Mouse (Mus musculus): Measurements from ENCODE around the gene Rftn1.

The Rftn1 gene

DNA sequence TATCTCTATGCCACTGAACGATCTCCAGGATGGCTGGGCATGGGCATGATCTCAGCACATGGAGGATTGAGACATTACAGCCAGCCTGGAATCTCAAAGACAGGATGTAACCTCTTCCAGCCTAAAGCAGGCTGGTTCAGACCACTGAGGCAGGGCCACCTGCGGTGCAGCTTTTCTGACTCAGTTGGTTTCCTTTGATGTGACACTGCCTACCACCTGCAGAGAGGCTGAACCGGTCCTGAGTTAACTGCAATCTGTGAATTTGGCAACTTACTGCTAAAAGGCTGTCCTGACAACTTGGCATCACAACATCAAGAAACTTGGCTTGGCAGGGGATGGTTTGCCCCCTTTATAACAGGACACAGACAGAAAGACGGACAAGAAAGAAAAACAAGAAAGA, 103.6 kb downstream of the Rftn1 start:
- DNase-seq = no peak

DNA sequence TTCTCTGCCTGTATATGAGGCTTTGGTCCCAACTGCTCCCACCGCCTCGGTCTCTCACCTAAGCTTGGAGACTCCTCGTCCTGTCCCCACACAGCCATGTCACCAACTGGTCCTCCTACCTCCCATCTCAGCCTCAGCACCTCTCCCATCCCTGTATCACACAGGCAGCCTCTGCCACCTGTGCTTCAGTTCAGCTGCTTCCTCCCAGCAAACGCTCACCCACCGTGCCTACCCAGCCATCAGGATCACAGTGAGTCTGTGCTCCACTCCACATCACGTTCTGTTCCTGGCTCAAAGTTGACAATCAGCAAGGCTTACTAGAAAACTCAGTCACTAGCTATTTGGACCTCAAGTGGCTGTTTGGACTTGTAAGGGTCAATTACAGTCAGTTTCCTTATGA, 105.8 kb downstream of the Rftn1 start:
- DNase-seq = no peak

DNA sequence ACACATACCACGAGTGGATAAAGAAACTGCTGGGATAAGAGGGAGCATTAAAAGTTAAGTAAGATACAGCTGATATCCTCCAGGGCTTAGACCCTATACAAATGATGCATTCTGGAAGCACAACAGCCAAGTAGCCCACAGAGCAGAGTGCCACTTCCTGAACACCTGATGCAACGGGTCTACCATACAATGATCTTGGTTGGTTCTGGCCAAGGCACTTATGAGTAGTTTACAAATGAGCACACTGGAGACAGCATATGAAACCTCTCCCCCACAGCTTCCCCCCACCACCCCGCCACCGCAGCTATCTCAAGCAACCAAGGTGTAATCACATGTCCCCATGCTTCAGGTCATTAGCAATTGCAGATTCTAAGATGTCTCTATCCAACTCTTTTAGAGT, 106.5 kb downstream of the Rftn1 start:
- DNase-seq = no peak

DNA sequence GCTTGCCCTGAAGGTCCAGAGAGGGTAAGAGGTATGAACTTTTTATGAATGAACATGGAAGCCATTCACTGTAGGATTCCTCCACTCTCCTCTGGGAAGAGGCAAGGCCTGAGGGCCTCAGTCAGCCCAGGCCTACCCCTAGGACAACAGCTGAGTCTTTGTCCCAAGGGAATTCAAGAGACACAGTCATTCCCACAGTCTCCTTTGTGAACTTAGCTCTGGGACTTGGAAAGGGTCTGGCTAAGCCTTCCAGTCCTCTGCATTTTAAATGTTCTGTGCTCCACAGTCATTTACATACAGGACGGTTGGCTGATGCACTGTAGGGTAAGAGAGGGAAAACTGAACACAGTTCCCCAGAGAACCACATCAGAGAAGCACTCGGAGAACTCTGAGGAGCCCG, 107.5 kb downstream of the Rftn1 start:
- DNase-seq = no peak

DNA sequence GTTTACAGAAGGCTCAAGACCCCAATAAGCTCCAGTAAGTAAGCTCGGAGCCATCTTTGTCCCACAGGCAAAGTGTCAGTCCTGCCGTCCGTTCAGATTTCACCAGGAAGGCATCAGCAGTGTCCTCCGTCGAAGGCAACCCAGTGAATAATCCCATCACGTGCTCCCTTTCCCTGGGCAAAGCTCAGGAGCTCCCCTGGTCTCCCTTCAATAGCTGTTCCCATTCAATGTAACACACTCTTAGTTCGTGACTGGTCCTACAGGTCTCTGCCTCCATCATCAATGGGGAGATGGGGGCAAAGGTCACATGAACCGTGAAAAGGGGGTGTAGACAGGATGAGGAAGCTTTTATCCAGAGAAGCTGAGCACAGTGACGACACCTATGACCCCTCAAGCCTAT, 108.8 kb downstream of the Rftn1 start:
- no peak for DNase-seq

DNA sequence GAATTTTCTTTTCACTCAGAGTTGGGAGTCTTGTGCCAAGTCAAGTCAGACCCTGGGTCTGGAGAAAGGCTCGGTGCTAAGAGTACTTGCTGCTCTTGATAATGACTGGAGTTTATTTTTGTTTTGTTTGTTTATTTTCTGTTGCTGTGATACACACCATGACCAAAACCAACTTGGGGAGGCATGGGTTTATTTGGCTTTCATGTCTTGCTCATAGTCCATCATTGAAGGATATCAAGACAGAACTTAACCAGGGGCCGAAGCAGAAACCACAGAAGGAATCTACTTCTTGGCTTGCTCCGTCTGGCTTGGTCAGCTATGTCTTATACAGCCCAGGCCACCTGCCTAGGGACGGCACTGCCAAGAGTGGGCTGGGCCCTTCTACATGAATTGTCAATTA, 109.5 kb downstream of the Rftn1 start:
- DNase-seq = no peak

DNA sequence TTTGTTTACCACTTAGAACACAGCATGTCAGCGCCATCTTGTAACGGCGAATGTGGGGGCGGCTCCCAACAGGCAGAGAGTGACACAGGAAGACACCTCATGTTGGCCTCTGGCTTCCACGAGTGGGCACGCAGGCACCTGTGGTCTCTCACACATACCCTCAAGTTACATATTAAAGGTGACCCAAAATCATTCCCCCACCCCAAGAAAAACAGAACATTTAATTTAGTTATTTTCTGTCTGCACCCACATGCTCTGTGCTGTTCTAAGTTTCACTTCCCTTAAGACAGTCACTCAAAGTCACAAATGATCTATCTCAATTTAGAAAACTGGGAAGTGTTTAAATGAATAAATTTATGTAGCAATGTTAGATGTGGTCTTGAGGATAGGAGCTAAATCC, 111.7 kb downstream of the Rftn1 start:
- no peak for DNase-seq

DNA sequence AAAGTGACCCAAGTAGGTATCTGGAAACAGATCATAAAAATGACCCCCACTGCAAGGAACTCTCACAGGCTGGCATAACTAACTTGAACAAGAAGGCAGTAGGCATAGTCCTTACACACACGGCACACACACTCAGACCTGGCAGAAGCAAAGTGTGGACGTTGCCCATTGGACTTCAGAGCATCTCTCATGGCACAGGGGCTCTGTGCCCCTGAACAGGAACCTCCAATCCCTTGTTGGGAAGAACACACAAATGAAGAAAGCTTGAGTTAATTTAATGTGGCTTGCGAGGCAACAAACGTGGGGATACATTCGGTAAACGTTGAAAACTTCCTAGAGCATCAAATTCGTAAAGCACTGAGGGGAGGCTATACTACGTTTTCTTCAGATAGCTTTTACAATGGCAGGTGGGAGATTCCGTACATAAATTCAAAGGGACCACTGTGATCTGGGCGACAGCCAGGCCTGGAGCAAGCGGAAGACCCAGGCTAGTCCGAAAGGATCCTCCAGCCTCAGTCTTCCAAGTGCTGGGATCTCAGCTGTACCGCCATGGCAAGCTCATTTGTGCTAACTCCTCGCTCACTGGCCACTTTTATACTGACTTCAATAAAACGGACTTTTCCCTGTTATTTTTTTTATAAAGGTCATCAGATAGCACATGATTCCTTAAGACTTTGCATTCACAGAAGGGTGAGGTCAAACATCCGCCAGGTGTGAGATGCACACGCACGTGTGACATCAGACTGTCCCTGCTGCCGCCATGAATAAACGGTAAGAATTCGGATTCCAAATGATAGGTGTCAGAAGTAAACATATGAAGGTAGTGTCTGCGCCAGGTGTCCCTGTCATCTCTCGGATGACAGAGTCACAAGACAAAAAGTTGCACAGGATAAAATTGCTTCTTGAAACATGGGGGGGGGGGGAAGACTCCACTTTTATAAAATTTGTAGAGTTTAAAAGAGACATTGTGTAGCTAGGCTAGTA, 117.2 kb downstream of the Rftn1 start:
- no peak for DNase-seq

DNA sequence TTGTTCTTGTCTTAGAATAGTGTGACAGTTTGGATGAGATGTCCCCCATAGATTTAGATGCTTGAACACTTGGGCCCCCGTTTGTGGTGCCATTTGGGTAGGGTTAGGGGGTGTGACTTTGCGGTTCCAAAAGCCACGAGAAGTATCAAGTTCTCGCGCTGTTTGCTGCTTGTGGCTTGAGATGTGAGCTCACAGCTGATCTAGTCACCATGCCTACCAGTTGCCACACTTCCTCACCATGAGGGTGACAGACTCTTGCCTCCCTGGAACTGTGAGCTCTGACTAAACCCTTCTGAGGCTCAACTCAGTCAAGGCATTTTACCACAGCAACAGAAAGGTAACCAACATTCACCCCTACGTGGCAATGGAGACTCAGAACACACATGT, 118.9 kb downstream of the Rftn1 start:
- DNase-seq = no peak

DNA sequence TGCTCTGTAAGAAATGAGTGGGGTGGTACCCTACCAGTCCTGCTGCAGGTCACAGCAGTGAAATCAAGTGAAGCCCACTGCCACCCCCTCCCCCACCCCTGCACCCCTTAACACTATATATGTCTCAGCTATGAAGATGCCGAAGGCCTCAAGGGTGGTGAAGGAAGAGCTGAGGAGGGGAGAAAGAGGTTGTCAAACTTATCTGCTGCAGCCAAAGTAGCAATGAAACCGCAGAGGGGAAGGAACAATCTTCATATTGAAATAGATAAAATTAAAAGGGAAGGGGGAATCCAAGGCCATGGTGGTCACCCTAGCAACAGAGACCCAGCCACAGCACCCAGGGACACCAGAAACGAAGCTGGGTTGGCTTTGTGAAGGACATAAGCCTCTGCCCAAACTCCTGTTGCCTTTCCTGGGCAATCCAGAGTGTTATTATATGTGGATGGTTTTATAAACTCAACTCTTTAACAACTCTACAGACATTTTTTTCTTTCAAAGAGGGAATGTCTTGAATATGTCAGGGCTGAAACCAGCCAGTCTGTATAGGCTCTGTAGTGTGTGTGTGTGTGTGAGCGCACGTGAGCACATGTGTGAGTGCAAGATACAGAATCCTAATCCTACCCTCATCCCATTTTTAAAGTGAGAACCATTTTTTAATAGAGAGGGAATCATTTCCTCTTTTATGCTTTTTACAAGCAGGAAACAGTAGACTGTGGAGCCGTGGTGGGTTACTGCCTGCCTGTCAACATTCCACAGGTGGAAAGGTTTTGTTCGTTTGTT, 119.5 kb downstream of the Rftn1 start:
- no peak for DNase-seq

DNA sequence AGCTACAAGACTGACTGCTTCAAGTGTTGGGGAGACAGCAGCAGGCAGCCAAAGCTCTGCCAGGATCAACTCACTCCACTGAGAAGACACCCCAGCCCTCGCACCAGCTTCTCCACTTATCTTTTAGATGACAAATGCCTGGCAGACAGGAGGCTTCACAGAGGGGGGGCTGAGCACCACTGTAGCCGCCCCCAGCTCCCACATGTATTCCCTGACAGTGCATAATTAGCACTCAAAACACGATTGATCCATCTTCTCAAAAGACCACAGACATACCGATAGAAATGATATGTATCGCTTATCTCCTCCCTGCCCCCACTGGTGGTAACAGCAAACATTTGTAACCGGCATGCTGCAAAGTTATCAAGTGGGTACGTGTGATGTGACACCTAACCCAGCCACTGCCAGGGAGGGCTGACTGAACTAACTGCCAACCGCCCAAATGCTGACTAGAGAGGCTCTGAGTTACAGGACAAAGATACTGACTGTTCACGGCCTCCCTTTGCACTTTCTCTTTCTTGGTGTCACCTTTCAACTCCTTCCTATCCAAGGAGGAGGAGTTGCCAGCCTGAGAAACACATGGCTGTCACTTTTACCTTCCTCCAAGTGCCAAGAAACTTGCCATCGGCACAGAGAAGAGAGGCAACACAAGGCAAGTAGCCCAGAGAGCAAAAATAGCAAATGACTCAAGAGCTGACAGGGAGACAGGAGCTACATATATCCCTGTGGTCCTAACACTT, 120.4 kb downstream of the Rftn1 start:
- DNase-seq = no peak

DNA sequence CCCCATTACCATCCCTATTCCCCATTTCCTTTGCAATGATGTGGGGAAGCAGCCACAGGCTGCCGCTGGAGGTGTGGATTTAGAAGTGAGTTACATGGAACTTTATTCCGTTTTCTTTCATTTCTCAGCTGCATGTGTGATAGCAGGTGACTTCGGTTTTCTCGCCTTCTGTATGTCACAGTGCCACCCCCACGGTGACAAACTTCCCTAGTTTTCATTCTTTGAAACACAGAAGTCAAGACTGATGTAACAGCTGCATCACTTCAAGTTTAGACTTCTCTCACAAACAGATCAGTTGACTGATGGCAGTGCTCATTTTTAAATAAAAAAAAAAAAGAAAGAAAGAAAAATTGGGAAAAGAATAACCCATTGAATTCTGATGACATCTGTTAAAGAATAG, 121.3 kb downstream of the Rftn1 start:
- no peak for DNase-seq

DNA sequence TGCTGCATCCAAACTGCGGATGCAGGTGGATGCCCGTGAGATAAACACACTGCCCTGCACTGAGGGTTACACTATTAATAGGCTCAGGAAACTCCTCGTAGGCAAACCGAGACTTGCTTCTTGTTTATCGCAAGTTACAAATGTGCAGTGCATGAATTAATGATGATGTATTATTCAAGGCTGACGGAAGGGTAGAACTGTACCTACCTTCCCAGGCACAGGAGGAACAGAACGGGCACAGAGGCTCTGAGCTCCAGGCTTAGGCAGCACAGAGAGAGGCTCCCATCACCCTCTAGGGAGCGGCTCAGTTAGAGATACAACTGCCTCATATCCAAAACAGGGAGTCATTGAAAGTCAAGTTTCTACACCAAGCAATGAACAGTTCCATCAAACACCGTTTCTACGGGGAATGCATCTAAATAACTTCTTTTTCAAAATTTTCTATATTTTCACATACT, 121.8 kb downstream of the Rftn1 start:
- DNase-seq = no peak

DNA sequence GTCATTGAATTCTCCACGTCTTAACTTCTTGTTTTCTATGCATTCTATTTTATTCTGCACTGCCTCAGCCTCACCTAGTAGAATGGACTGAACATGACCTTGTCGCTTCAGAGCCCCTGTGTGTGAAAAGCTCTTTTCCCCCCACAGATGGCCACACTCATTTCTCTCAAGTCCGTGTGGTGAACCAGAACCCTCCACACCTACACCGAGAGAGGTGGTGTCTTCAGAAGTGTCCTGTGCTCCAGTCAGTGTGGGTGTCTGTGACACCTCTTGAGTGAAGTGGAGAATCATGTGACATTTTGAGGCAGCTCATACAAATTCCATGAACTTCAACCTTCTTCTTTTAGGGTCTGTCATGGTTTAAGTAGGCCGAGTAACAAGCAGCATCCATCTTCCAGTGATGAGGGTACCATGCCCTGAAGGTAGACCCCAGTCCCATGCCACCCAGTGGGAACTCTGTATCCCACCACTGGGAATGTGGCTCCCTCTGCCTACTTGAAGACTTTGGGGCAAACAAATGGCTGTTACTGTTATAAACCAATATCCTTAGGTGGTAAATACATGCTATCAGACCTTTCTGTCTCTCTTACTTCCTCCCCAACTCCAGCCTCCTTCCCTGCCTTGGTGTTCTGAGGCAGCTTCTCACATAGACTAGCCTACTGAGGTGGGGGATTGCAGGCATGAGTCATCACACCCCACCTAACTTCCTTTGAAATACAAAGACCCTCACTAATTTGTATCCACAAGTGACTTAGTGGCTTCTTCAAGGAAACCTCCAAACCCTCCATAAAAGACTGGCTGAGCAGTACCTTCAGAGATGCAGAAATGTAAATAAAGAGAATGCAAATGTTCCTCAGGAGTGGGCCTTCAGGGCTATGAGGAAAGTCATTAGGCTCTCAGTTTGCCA, 122.4 kb downstream of the Rftn1 start:
- DNase-seq = no peak

DNA sequence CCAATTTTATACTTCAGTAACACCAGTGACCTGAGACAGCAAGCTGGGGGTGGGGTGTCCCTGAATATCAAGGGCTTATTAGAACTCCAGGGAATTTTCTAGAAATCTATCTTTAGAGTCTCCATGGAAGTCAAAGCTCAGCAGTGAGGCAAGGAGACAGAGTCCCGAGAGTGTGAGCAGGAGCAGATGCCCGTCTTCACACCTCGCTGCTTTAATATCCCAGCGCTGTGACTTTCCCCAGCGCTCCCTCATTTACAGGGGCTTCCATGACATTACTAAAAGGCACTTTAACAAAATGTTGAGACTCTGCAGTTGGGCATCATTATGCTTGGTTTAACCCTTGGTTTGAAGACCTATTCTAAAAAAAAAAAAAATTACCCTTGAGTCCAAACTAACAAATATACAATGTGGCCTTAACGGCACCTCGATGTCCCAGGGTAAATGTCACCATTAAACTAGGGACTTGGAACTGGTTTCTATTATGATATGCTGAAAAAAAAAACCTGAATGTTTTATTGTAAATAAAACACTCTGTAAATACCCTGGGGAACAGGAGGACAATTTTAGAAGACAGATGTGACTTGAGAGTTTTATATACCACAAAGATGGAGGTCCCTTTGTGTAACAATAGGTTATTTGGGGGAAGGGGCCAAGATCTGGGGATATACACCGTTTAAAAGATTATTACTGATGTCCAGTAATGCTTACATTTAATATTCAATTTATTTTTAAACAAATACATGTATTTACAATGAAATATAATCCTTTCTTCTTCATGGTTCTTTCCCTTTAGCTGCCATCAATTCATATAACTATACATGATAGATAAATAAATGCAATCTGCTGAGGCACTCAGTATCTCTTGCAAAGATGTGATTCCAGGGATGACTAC, 123.4 kb downstream of the Rftn1 start:
- no peak for DNase-seq

DNA sequence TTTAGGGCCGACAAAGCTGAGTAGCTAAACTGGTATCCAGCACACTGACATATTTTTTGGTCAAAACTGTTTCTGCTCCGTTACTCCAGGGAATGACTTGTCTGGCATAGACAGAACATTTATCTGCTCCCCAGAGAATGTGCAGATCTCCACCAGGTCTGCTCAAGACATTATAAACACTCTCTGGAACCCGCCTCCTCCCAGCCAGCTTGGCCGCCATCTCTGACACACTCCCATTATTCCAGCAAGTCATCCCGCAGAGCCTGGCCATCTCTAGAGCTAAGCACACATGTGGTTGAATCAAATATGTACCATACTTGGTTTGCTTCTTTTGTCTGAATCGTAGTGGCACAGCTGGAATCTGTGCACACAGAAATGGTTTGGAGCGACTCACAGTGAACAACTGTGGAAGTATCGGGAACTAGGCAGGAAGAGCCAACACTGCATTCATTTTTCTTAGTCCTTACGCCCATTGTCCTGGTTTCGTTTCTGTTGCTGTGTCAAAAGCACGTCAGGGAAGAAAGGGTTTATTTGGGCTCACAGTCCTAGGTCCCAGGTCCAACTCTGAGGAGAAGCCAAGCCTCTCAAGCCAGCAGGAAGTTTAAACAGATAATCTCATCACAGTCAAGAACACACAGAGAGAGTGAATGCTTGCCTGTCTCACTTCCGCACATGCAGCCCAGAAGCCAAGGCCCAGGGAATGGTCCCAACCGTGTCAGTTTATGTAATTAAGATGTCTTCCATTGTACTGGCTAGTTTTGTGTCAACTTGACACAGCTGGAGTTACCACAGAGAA, 126.4 kb downstream of the Rftn1 start:
- DNase-seq = no peak

DNA sequence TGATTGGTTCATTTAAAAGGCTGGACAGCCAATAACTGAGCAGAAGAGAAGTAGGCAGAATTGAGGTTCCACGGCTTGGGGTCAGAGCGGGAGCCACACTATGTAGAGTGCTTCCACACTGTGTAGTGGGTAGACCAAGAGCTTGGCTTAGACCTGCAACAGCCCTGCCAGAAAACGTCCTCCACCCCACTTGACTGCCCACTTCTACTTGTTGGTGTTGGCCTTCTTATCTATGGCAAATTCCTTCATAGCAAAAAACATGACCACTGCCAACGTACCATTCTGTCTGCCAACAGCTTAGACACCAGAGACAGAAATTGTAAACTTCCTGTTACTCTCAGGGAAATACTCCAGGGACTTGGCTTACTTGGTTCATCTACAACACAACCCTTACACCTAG, 127.8 kb downstream of the Rftn1 start:
- DNase-seq = no peak

DNA sequence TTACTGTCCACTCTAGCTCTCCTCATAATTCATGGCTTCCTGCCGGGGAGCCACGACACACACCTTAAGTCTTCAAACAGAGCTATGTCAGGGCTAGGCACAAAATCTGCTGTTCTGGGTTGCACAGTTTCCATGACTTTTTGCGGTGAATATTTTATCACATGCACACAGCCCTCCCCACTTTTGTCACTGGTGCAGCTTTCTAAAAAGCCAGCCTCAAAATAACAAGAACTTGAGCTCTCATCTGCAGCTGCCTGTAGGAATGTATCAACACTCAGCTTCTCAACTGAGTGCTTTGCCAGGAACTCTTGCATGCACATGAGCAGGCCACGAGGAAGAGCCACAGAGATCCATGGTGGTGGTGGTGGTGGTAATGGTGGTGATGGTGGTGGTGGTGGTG, 129.0 kb downstream of the Rftn1 start:
- DNase-seq = no peak

DNA sequence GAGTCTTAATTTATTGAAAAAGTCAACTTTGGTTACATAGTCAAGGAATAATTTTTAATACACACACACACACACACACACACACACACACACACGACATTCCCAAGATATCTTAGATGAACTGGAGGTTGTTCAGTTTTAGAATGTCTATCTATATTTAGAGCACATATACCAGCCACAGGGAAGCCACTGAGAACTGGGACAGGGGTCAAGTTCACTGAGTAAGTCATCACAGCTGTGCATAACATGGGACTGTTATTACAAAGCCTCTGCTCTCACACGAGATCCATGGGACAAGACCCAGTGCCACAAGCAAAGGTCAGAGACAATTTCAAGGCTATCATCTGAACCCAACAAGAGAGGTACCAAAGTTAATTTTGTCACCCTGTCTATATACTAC, 130.3 kb downstream of the Rftn1 start:
- DNase-seq = no peak

DNA sequence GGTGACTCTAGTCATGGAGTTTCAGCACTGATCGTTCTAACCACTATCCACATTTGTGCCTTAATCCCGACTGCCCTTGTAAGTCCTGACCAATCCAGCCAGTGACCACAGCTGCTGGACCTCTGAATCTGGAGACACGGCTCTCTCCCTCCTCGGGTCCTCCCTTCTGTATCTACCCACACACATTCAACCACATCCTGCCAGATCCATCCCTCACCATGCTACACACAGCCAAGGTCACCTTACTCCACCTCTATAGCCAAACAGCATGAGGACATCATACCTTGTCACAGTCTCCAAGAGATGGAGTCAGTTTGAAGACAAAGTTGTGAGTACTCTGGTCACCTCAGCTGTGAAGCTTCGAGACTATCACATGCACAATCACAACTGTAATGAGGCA, 131.1 kb downstream of the Rftn1 start:
- DNase-seq = no peak
